Mouse (Mus musculus): ENCODE data around the gene Slc22a17.

Gene Slc22a17

GRCm38 (mm10) chr14:54863501-54864312 is 49.2 kb downstream of the Slc22a17 start:
- peak; percentile 79 for DNase-seq (ENCODE audit: low read depth, low spot score)

GRCm38 (mm10) chr14:54860511-54860910 is 52.4 kb downstream of the Slc22a17 start:
- DNase-seq (ENCODE audit: low read depth, low spot score): no peak

- no peak for DNase-seq (ENCODE audit: low read depth, low spot score)
These were observed 55.0 kb downstream of the Slc22a17 start for GRCm38 (mm10) chr14:54857891-54858290.

GRCm38 (mm10) chr14:54856703-54857102 is 56.2 kb downstream of the Slc22a17 start:
- no peak for DNase-seq (ENCODE audit: low read depth, low spot score)
